ENCODE assay signal across 24 mouse cellular contexts in the genomic region with DNA sequence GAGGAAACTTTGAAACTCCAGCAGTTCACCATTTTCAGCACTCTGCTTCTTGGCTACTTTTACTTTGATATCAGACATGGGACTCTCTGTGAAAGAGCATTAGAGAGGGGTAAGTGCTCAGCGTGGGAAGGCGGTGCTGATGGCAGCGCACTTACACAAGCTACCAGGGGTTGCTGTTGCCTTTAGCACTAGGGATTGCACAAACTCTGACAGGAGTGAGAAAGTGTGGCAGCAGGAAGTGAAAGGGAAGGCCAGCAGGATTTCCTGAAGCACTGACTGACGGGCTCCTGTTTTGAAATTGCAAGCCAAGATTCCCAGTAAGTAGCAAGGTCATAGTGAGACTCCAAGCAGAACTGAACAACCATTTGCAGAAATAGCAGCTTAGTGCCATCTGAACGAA.
DNase-seq lines count a peak whose midpoint lies in the region; ATAC-seq and TF ChIP-seq lines count a peak whose summit lies in the region.
"Had no signal": no experiment of that assay in that cellular context is flagged by ENCODE, and none has a peak within 500 bp of the region (broad histone marks: within the 10 kb centered on the region; RNA-seq: fewer than 3 reads in every experiment).

No protein-coding gene starts in this region.

- H3K4me2 ChIP-seq in liver, embryonic 16.5 days (ENCODE audit: low read depth, low read length), result no peak overlapping the region
- H3K4me2 ChIP-seq in liver, embryonic 12.5 days, result no peak overlapping the region
- H3K4me2 ChIP-seq in lung, embryonic 14.5 days, result no peak overlapping the region
- no peak overlapping the region for H3K4me2 ChIP-seq in stomach, embryonic 16.5 days (ENCODE audit: low read depth, low read length)
- H3K4me2 ChIP-seq in forebrain, embryonic 16.5 days (ENCODE audit: low read length), result no peak overlapping the region
- H3K4me2 ChIP-seq: heart, embryonic 13.5 days; hindbrain, embryonic 15.5 days; intestine, embryonic 15.5 days; kidney, embryonic 15.5 days; limb, embryonic 12.5 days; midbrain, embryonic 13.5 days had no signal

- 37% methylated on average over 5 of the region's 5 CpGs for WGBS in liver, embryonic 16.5 days (ENCODE audit: insufficient replicate concordance)
- WGBS in liver, embryonic 12.5 days (ENCODE audit: insufficient replicate concordance), result 53% methylated on average over 5 of the region's 5 CpGs
- WGBS in lung, embryonic 14.5 days, result 70% methylated on average over 5 of the region's 5 CpGs
- WGBS in macrophage (ENCODE audit: missing documents), result 13% methylated on average over 5 of the region's 5 CpGs
- WGBS in stomach, embryonic 16.5 days, result 68% methylated on average over 5 of the region's 5 CpGs
- 84% methylated on average over 5 of the region's 5 CpGs for WGBS in forebrain, embryonic 16.5 days

- no peaks in the 10 kb centered on the region for H3K4me1 ChIP-seq in liver, embryonic 16.5 days (ENCODE audit: control insufficient read depth, low read depth, low read length)
- H3K4me1 ChIP-seq in liver, embryonic 12.5 days, result no peaks in the 10 kb centered on the region
- no peaks in the 10 kb centered on the region for H3K4me1 ChIP-seq in lung, embryonic 14.5 days (ENCODE audit: insufficient read depth)
- peaks cover 8% of the 10 kb centered on the region for H3K4me1 ChIP-seq in stomach, embryonic 16.5 days (ENCODE audit: control insufficient read depth, insufficient read depth, low read length)
- H3K4me1 ChIP-seq in forebrain, embryonic 16.5 days (replicated peaks; ENCODE audit: control insufficient read depth, insufficient read depth, low read length), result peaks cover 5% of the 10 kb centered on the region
- H3K4me1 ChIP-seq: hindbrain, embryonic 15.5 days; intestine, embryonic 15.5 days; midbrain, embryonic 13.5 days had no signal

- H3K79me2 ChIP-seq in macrophage (ENCODE audit: inconsistent target), result no peaks in the 10 kb centered on the region

- H3K27ac ChIP-seq in liver, embryonic 16.5 days (ENCODE audit: low read length), result no peak overlapping the region; the same call in 1 of the 2 replicates
- no peak overlapping the region for H3K27ac ChIP-seq in liver, embryonic 12.5 days
- H3K27ac ChIP-seq in lung, embryonic 14.5 days (ENCODE audit: low read depth), result 0 out of 2 replicates have a peak overlapping the region, but pooled peaks have one; percentile 5
- peak overlapping the region; percentile 54 for H3K27ac ChIP-seq in macrophage
- peak overlapping the region; percentile 55; the same call in 1 of the 2 replicates for H3K27ac ChIP-seq in stomach, embryonic 16.5 days (ENCODE audit: low read length)
- H3K27ac ChIP-seq in forebrain, embryonic 16.5 days (ENCODE audit: low read length), result no peak overlapping the region
- H3K27ac ChIP-seq: heart, embryonic 13.5 days; hindbrain, embryonic 15.5 days; intestine, embryonic 15.5 days; kidney, embryonic 15.5 days; limb, embryonic 12.5 days; midbrain, embryonic 13.5 days had no signal

- H3K9me3 ChIP-seq in liver, embryonic 16.5 days (replicated peaks; ENCODE audit: control insufficient read depth, low read length), result no peaks in the 10 kb centered on the region
- H3K9me3 ChIP-seq in liver, embryonic 12.5 days (replicated peaks), result no peaks in the 10 kb centered on the region
- no peaks in the 10 kb centered on the region for H3K9me3 ChIP-seq in lung, embryonic 14.5 days (ENCODE audit: low read depth, low read length)
- no peaks in the 10 kb centered on the region for H3K9me3 ChIP-seq in stomach, embryonic 16.5 days (replicated peaks; ENCODE audit: control insufficient read depth, low read length)
- no peaks in the 10 kb centered on the region for H3K9me3 ChIP-seq in forebrain, embryonic 16.5 days (ENCODE audit: control insufficient read depth, low read length)
- H3K9me3 ChIP-seq: heart, embryonic 13.5 days; hindbrain, embryonic 15.5 days; kidney, embryonic 15.5 days; limb, embryonic 12.5 days; midbrain, embryonic 13.5 days had no signal

- H3K27me3 ChIP-seq in liver, embryonic 16.5 days (ENCODE audit: control insufficient read depth, insufficient read depth, low read depth, low read length), result no peaks in the 10 kb centered on the region
- H3K27me3 ChIP-seq in liver, embryonic 12.5 days (replicated peaks), result no peaks in the 10 kb centered on the region
- no peaks in the 10 kb centered on the region for H3K27me3 ChIP-seq in lung, embryonic 14.5 days (ENCODE audit: insufficient read depth, low read length)
- H3K27me3 ChIP-seq in stomach, embryonic 16.5 days (ENCODE audit: control insufficient read depth, insufficient read depth, low read length), result no peaks in the 10 kb centered on the region
- no peaks in the 10 kb centered on the region for H3K27me3 ChIP-seq in forebrain, embryonic 16.5 days (replicated peaks; ENCODE audit: control insufficient read depth, insufficient read depth, low read length)
- H3K27me3 ChIP-seq: CH12.LX; heart, embryonic 13.5 days; hindbrain, embryonic 15.5 days; intestine, embryonic 15.5 days; kidney, embryonic 15.5 days; limb, embryonic 12.5 days; midbrain, embryonic 13.5 days had no signal

- peak; percentile 60 for ATAC-seq in liver, embryonic 16.5 days (ENCODE audit: low read depth)
- no peak for ATAC-seq in liver, embryonic 12.5 days
- no peak for ATAC-seq in lung, embryonic 14.5 days (ENCODE audit: insufficient read depth)
- ATAC-seq in stomach, embryonic 16.5 days (ENCODE audit: insufficient read depth, low FRiP score), result no peak
- no peak for ATAC-seq in forebrain, embryonic 16.5 days
- ATAC-seq: forebrain, embryonic 14.5 days; intestine, embryonic 15.5 days; midbrain, embryonic 13.5 days had no signal

- no peak for TF ChIP-seq CTCF in lung, embryonic 14.5 days (IDR thresholded peaks at IDR 0.05; ENCODE audit: low read depth)

- no peaks in the 10 kb centered on the region for H3K36me3 ChIP-seq in liver, embryonic 16.5 days (ENCODE audit: control insufficient read depth, insufficient read depth)
- H3K36me3 ChIP-seq in liver, embryonic 12.5 days, result no peaks in the 10 kb centered on the region
- no peaks in the 10 kb centered on the region for H3K36me3 ChIP-seq in lung, embryonic 14.5 days (ENCODE audit: insufficient read depth)
- H3K36me3 ChIP-seq in macrophage (ENCODE audit: inconsistent target), result no peaks in the 10 kb centered on the region
- H3K36me3 ChIP-seq in stomach, embryonic 16.5 days (ENCODE audit: control insufficient read depth, insufficient read depth, low read length), result no peaks in the 10 kb centered on the region
- H3K36me3 ChIP-seq in forebrain, embryonic 16.5 days (ENCODE audit: control insufficient read depth, insufficient read depth), result no peaks in the 10 kb centered on the region
- H3K36me3 ChIP-seq: heart, embryonic 13.5 days; hindbrain, embryonic 15.5 days; intestine, embryonic 15.5 days; kidney, embryonic 15.5 days; limb, embryonic 12.5 days; midbrain, embryonic 13.5 days had no signal

- H3K9ac ChIP-seq in liver, embryonic 16.5 days (ENCODE audit: low read depth, low read length), result no peak overlapping the region
- no peak overlapping the region for H3K9ac ChIP-seq in liver, embryonic 12.5 days
- H3K9ac ChIP-seq in lung, embryonic 14.5 days, result no peak overlapping the region
- H3K9ac ChIP-seq in stomach, embryonic 16.5 days (ENCODE audit: low read length), result no peak overlapping the region
- no peak overlapping the region for H3K9ac ChIP-seq in forebrain, embryonic 16.5 days (replicated peaks; ENCODE audit: low read depth, low read length)
- H3K9ac ChIP-seq: heart, embryonic 13.5 days; hindbrain, embryonic 15.5 days; intestine, embryonic 15.5 days; kidney, embryonic 15.5 days; limb, embryonic 12.5 days; midbrain, embryonic 13.5 days had no signal

- no peak overlapping the region for H3K4me3 ChIP-seq in liver, embryonic 16.5 days (ENCODE audit: low read depth, low read length)
- no peak overlapping the region for H3K4me3 ChIP-seq in liver, embryonic 12.5 days
- H3K4me3 ChIP-seq in lung, embryonic 14.5 days (ENCODE audit: low read depth, low read length), result no peak overlapping the region
- H3K4me3 ChIP-seq in macrophage (ENCODE audit: inconsistent target), result no peak overlapping the region
- no peak overlapping the region for H3K4me3 ChIP-seq in stomach, embryonic 16.5 days (replicated peaks; ENCODE audit: low read length)
- no peak overlapping the region for H3K4me3 ChIP-seq in forebrain, embryonic 16.5 days (replicated peaks; ENCODE audit: low read length)
- H3K4me3 ChIP-seq: heart, embryonic 13.5 days; hindbrain, embryonic 15.5 days; intestine, embryonic 15.5 days; kidney, embryonic 15.5 days; limb, embryonic 12.5 days; midbrain, embryonic 13.5 days; myocyte had no signal

- DNase-seq in lung, embryonic 14.5 days, result no peak
- DNase-seq in urinary bladder, postnatal 14 days (ENCODE audit: low spot score), result no peak
- DNase-seq in frontal cortex, postnatal 14 days (ENCODE audit: low spot score in 2 of 2), result no peak
- DNase-seq: adrenal gland, postnatal 36 days; cerebellum, adult 18-20 months; cerebellum, postnatal 25 days; heart, adult 18-20 months; heart, postnatal 36 days; right cerebral cortex, postnatal 14 days; thymus, postnatal 14 days had no signal

Comparison
In these comparisons a context has a peak if more than half of its experiments do, and no peak if none do; other contexts are left out.
1. H3K27ac ChIP-seq: peak in lung, embryonic 14.5 days (single experiment), macrophage (single experiment) and stomach, embryonic 16.5 days (single experiment); none in liver, embryonic 16.5 days (single experiment), liver, embryonic 12.5 days (single experiment) and forebrain, embryonic 16.5 days (single experiment).